Mouse (Mus musculus) kidney, embryonic 14.5 days (tissue): ENCODE measurements around the gene Strn. TPM values are rescaled to one million over a fixed set of nuclear protein-coding genes. Genes with fewer than 3 reads are reported as not detected.
A peak's percentile ranks its signal among the peaks of the same experiment; 100 is the strongest.

ENCODE experiments used
- ATAC-seq: fragments of 200-750 bp; cut with Nextera tagmentation; 2 replicates; pipeline ENCODE4 v1.8.0; 2017; ENCODE audit warnings: moderate number of reproducible peaks, mild to moderate bottlenecking, moderate TSS enrichment, moderate library complexity; ENCODE audit not compliant: low FRiP score, low TSS enrichment
- H3K27ac ChIP-seq: fragments of 300-500 bp; sonication (generic); 2 replicates; pipeline ENCODE4 v1.5.1; 2014; ENCODE audit warnings: low read depth, mild to moderate bottlenecking, low read length, moderate library complexity, mixed read lengths
- H3K27me3 ChIP-seq: fragments of 300-500 bp; sonication (generic); 2 replicates; pipeline ENCODE4 v1.6.1; 2014; ENCODE audit warnings: mild to moderate bottlenecking, low read length; ENCODE audit not compliant: control insufficient read depth, insufficient read depth
- H3K36me3 ChIP-seq: fragments of 300-500 bp; sonication (generic); 2 replicates; pipeline ENCODE4 v1.6.1; 2014; ENCODE audit warnings: low read length, mixed read lengths; ENCODE audit not compliant: control insufficient read depth, insufficient read depth
- H3K4me1 ChIP-seq: fragments of 300-500 bp; sonication (generic); 2 replicates; pipeline ENCODE4 v1.6.1; 2014; ENCODE audit warnings: low read length, mixed read lengths; ENCODE audit not compliant: control insufficient read depth, insufficient read depth
- H3K4me2 ChIP-seq: fragments of 300-500 bp; sonication (generic); replicated peaks from 2 replicates; pipeline ENCODE4 v1.6.1; 2014; ENCODE audit warnings: low read depth, mild to moderate bottlenecking, low read length
- H3K4me3 ChIP-seq: fragments of 300-500 bp; sonication (generic); 2 replicates; pipeline ENCODE4 v1.5.1; 2014; ENCODE audit warnings: mild to moderate bottlenecking, low read length
- H3K9ac ChIP-seq: fragments of 300-500 bp; sonication (generic); 2 replicates; pipeline ENCODE4 v1.6.1; 2014; ENCODE audit warnings: low read depth, mild to moderate bottlenecking, low read length, moderate library complexity
- H3K9me3 ChIP-seq: fragments of 300-500 bp; sonication (generic); 2 replicates; pipeline ENCODE4 v1.6.1; 2016; ENCODE audit warnings: low read length; ENCODE audit not compliant: control insufficient read depth
- WGBS: fragments of 180-500 bp; shearing (Covaris S2); extraction: QIAGEN DNeasy Blood & Tissue Kit; methylation state at CpG from one replicate; pipeline ENCODE4 v1.1.7; 2014; 5-methylcytosine and 5-hydroxymethylcytosine counted together
- polyA plus RNA-seq: library from polyadenylated mRNA; unstranded; fragments of >200 nt; fragmentation: Nextera tagmentation; extraction: Ambion mirVana; gene quantifications from 2 replicates; pipeline ENCODE4 v1.2.1, GENCODE M21; 2014

Gene Strn
- polyA plus RNA-seq = 6.1 and 8.6 TPM in 2 replicates

DNA sequence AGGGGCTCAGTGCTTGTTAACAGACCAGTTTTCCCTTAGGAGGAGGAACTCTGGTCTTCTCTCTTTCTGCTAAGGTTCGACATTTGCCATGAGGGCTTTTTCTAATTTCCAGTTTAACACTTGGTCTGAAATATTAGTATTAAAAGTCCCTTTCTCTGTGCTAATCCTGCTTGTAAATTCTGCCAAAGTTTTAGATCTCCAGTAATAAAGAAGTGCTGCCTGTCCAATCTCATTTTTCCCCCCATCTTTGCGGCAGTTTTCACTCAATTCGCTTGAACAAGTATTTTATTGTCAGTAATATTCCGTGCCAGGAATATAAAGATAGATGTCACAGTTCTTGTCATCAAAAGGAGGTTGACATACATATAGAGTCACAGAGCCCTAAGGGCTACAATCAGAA is at the start of gene Strn:
Gene Strn (minus strand): TSS at position 101 of the 400 bp plus-strand sequence.
- H3K9me3 ChIP-seq = no peaks in the 10 kb centered on the region
- H3K36me3 ChIP-seq = no peaks in the 10 kb centered on the region
- WGBS = 32% methylated on average over 4 of the region's 4 CpGs
- H3K4me3 ChIP-seq = peak within 1 kb of the TSS; percentile 66
- H3K27me3 ChIP-seq = no peaks in the 10 kb centered on the region
- H3K27ac ChIP-seq = peak within 1 kb of the TSS; percentile 85
- H3K4me1 ChIP-seq = peaks cover 15% of the 10 kb centered on the region
- peak within 1 kb of the TSS; percentile 87 for H3K9ac ChIP-seq
- peak within 1 kb of the TSS; percentile 61 for H3K4me2 ChIP-seq
- ATAC-seq = no peak

DNA sequence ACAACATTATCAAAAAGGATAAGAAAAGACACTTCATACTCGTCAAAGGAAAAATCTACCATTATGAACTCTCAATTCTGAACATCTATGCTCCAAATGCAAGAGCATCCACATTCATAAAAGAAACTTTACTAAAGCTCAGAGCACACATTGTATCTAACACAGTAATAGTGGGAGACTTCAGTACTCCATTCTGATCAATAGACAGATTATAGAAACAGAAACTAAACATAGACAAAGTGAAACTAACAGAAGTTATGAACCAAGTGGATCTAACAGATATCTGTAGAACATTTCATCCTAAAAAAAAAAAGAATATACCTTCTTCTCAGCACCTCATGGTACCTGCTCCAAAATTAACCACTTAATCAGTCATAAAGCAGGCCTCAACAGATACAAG is 41.8 kb upstream of the Strn start:
- Histone ChIP-seq H3K4me2 (no peak overlapping the region), H3K27ac (no peak overlapping the region), H3K4me3 (no peak overlapping the region), H3K36me3 (peaks cover 3% of the 10 kb centered on the region; the same call in 1 of the 2 replicates), H3K9ac (no peak overlapping the region), H3K9me3 (no peaks in the 10 kb centered on the region), H3K4me1 (no peaks in the 10 kb centered on the region), H3K27me3 (no peaks in the 10 kb centered on the region)
- 95% methylated on average over 1 of the region's 1 CpGs for WGBS
- no peak for ATAC-seq

DNA sequence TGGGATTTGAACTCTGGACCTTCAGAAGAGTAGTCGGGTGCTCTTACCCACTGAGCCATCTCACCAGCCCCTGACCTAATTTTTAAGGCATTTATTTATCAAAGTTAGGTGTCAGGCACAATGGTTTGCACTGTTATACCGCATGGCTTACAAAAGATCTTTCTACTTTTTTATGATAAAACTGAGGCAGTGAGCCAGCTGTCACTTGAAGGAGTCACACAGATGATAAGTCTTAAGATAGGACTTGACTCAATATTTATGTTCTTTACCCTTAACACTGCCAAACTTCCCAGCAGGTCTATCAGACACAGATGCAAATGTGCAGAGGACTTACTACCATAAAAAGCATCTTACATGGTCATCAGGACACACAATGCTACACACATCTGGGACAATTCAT is 35.3 kb upstream of the Strn start:
- Histone ChIP-seq H3K9ac (no peak overlapping the region), H3K4me2 (no peak overlapping the region), H3K4me3 (no peak overlapping the region), H3K27me3 (no peaks in the 10 kb centered on the region), H3K27ac (no peak overlapping the region), H3K9me3 (no peaks in the 10 kb centered on the region), H3K4me1 (no peaks in the 10 kb centered on the region), H3K36me3 (peaks cover 4% of the 10 kb centered on the region; the same call in 1 of the 2 replicates)
- no peak for ATAC-seq
- 94% methylated on average over 2 of the region's 2 CpGs for WGBS

DNA sequence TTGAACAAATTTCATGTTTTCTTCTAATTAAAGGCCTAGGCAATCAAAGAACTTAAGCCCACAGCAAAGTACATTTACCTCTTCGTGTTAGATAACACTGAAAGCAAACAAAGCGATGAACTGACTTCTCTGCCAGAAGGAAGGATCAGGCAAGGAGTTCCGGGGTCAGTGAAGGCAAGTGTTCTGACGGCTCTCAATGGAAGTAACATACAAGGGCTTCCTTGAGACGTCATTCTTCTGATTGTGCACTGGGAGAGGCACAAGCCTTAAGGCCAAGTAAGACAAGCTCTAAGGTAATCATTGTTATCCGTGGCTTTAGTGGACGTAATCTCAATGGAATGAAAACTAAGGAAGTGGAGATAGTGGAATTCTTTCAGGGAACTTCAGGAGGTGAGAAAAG is 33.9 kb upstream of the Strn start:
- Histone ChIP-seq H3K4me2 (no peak overlapping the region), H3K4me3 (no peak overlapping the region), H3K4me1 (no peaks in the 10 kb centered on the region), H3K9me3 (no peaks in the 10 kb centered on the region), H3K27me3 (no peaks in the 10 kb centered on the region), H3K9ac (no peak overlapping the region), H3K36me3 (peaks cover 7% of the 10 kb centered on the region; the same call in 1 of the 2 replicates), H3K27ac (no peak overlapping the region)
- ATAC-seq = no peak
- WGBS = 65% methylated on average over 7 of the region's 7 CpGs

DNA sequence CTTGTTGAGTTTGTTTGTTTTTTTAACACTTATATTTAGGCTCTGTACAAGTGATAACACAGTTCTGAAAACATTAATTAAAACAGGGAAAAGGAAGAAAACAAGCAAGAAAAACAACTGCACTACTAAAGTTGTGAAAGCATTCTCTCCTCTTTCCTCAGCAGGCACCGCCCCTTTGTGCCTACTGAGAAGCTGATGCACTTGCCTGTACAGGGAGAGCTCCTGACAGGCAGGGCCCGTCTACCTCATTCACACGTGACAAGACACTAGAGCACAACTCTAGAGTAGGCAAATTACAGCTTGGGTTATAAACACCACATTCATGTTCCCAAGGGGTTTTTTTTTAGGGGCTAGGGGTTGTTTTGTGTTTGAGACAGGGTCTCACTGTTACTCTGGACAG is 32.3 kb upstream of the Strn start:
- H3K36me3 ChIP-seq = peaks cover 13% of the 10 kb centered on the region; the same call in 1 of the 2 replicates
- H3K9ac ChIP-seq = no peak overlapping the region
- H3K4me1 ChIP-seq = no peaks in the 10 kb centered on the region
- H3K4me3 ChIP-seq = no peak overlapping the region
- no peak overlapping the region for H3K4me2 ChIP-seq
- no peak overlapping the region for H3K27ac ChIP-seq
- ATAC-seq = no peak
- WGBS = 63% methylated on average over 3 of the region's 3 CpGs
- H3K9me3 ChIP-seq = no peaks in the 10 kb centered on the region
- no peaks in the 10 kb centered on the region for H3K27me3 ChIP-seq

DNA sequence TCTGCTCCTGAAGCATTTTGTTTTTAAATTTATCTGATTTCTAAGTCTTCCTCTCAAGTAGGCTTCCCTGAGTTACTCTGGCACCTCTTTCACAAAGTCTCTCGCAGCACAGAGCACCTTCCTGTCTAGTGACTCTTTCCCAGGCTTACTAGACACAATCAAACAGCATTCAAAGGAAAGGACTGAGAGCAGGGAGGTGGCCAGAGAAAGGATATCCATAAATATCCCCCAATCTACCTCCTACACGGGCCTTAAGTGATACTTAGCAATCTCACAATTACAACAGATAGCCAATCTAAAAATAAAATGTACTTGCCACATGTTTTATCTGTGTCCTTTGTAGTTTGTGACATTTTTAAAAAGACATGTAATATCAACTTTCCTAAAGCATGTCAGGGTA is 31.9 kb upstream of the Strn start:
- no peak overlapping the region for H3K4me2 ChIP-seq
- no peak overlapping the region for H3K27ac ChIP-seq
- no peak for ATAC-seq
- H3K36me3 ChIP-seq = peaks cover 13% of the 10 kb centered on the region; the same call in 1 of the 2 replicates
- no peaks in the 10 kb centered on the region for H3K4me1 ChIP-seq
- 60% methylated on average over 2 of the region's 2 CpGs for WGBS
- no peaks in the 10 kb centered on the region for H3K9me3 ChIP-seq
- no peaks in the 10 kb centered on the region for H3K27me3 ChIP-seq
- H3K4me3 ChIP-seq = no peak overlapping the region
- no peak overlapping the region for H3K9ac ChIP-seq

DNA sequence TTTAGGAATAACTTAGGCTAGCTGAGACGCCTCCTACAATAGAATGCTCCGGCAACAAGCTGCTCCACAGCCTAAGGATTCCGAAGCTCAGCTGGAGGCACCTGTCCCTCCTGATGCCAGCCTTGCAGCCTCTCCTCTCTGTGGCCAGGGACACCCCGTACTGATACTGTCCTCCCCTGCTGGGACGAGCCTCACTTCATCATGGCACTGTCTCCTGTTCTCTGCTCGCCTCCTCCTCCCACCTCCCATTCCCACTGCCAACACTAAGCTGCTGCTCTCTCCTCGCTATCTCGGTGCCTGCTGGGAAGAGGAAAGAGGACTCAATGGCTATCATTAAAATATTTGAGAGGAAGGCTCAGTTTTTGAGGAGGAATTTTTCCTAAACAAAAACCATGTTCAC is 30.6 kb upstream of the Strn start:
- peaks cover 12% of the 10 kb centered on the region; the same call in 1 of the 2 replicates for H3K36me3 ChIP-seq
- WGBS = 77% methylated on average over 8 of the region's 8 CpGs
- no peaks in the 10 kb centered on the region for H3K27me3 ChIP-seq
- H3K4me1 ChIP-seq = no peaks in the 10 kb centered on the region
- no peak for ATAC-seq
- no peak overlapping the region for H3K9ac ChIP-seq
- H3K27ac ChIP-seq = no peak overlapping the region
- no peak overlapping the region for H3K4me2 ChIP-seq
- H3K9me3 ChIP-seq = no peaks in the 10 kb centered on the region
- H3K4me3 ChIP-seq = no peak overlapping the region

DNA sequence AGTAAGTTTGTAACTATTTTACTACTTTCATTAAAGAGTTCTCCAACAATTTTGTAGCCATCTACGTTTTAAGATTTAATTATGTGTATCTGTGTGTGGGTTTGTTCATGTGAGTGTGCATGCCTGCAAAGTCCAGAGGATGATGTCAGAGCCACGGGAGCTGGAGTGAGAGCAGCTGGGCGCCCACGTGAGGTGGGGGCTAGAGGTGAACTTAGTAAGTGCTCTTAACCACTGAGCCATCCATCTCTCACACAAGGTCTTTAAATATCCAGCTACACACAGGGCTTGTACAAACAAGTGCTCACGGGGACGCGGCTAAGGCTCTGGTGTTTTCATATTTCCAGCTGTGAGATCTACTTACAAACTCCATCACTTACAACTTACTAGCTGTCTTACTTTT is 29.1 kb upstream of the Strn start:
- Histone ChIP-seq H3K4me2 (no peak overlapping the region), H3K4me3 (no peak overlapping the region), H3K36me3 (peaks cover 13% of the 10 kb centered on the region; the same call in 1 of the 2 replicates), H3K9ac (no peak overlapping the region), H3K27ac (no peak overlapping the region), H3K9me3 (no peaks in the 10 kb centered on the region), H3K27me3 (no peaks in the 10 kb centered on the region), H3K4me1 (no peaks in the 10 kb centered on the region)
- no peak for ATAC-seq
- WGBS = 80% methylated on average over 7 of the region's 7 CpGs

DNA sequence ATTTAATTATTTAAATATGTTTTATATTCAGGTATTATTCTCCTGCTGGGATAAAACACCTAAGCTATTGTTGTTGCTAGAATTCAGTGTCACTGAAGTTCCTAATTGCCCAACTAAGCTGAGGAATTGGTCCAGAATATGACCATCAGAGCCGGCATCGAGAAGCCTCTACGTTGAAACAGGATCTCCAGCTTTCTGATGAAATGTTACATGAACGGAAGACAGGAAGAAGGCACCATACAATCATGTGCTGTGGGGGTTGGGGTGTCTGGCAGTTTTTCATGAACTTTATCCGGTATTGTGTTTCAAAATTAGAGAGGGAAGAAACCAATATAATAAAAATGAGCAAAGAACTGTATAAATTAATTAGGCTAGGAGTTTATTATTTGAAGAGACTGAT is 26.3 kb upstream of the Strn start:
- WGBS = 84% methylated on average over 5 of the region's 5 CpGs
- no peak overlapping the region for H3K4me3 ChIP-seq
- peaks cover 13% of the 10 kb centered on the region; the same call in 1 of the 2 replicates for H3K36me3 ChIP-seq
- H3K4me2 ChIP-seq = no peak overlapping the region
- no peaks in the 10 kb centered on the region for H3K27me3 ChIP-seq
- no peaks in the 10 kb centered on the region for H3K4me1 ChIP-seq
- no peak for ATAC-seq
- H3K27ac ChIP-seq = no peak overlapping the region
- no peaks in the 10 kb centered on the region for H3K9me3 ChIP-seq
- no peak overlapping the region for H3K9ac ChIP-seq
